8 mouse cellular contexts compared by ENCODE assay signal in genomic region chr1:92837931-92838833, GRCm38 (mm10). TPM values are rescaled to one million over a fixed set of nuclear protein-coding genes. Genes with fewer than 3 reads are reported as not detected.
A peak's percentile ranks its signal among the peaks of the same experiment; 100 is the strongest.
DNase-seq lines count a peak whose midpoint lies in the region; ATAC-seq and TF ChIP-seq lines count a peak whose summit lies in the region.
"Had no signal": no experiment of that assay in that cellular context is flagged by ENCODE, and none has a peak within 500 bp of the region (broad histone marks: within the 10 kb centered on the region; RNA-seq: fewer than 3 reads in every experiment).

No protein-coding gene starts in this region.

- H3K36me3 ChIP-seq in kidney, adult 2 months (ENCODE audit: control insufficient read depth, insufficient read depth, low read length), result no peaks in the 10 kb centered on the region
- no peaks in the 10 kb centered on the region for H3K36me3 ChIP-seq in kidney, embryonic 16.5 days (ENCODE audit: insufficient read depth, low read length)
- H3K36me3 ChIP-seq: G1E had no signal

- no peaks in the 10 kb centered on the region for H3K4me1 ChIP-seq in kidney, adult 2 months (ENCODE audit: control insufficient read depth, insufficient read depth, low read length)
- H3K4me1 ChIP-seq in kidney, embryonic 16.5 days (ENCODE audit: insufficient read depth, low read length), result peaks cover 13% of the 10 kb centered on the region

- no peaks in the 10 kb centered on the region for H3K27me3 ChIP-seq in kidney, adult 2 months (replicated peaks; ENCODE audit: control insufficient read depth, insufficient read depth, low read length)
- peaks cover 6% of the 10 kb centered on the region; the same call in 1 of the 2 replicates for H3K27me3 ChIP-seq in kidney, embryonic 16.5 days (ENCODE audit: insufficient read depth, low read length)

- TF ChIP-seq POLR2A in kidney, adult 2 months (IDR thresholded peaks at IDR 0.05; ENCODE audit: low read depth, low read length), result no peak

- H3K9me3 ChIP-seq in kidney, embryonic 16.5 days (ENCODE audit: low read length), result no peaks in the 10 kb centered on the region
- H3K9me3 ChIP-seq: G1E had no signal

- no peak overlapping the region for H3K4me3 ChIP-seq in kidney, adult 2 months (ENCODE audit: insufficient read depth, low read depth, low read length)
- H3K4me3 ChIP-seq in kidney, embryonic 16.5 days (ENCODE audit: low read length), result no peak overlapping the region

- no peak overlapping the region for H3K27ac ChIP-seq in kidney, adult 2 months (ENCODE audit: insufficient read depth, low read depth, low read length)
- H3K27ac ChIP-seq in kidney, embryonic 16.5 days (ENCODE audit: low read length), result no peak overlapping the region

- WGBS in kidney, adult 2 months, result 69% methylated on average over 14 of the region's 14 CpGs
- WGBS in kidney, embryonic 16.5 days, result 70% methylated on average over 14 of the region's 14 CpGs

- intact Hi-C loops in heart, postnatal 14 days (cut with DNase I), result no loop called here

- H3K9ac ChIP-seq in kidney, embryonic 16.5 days (replicated peaks; ENCODE audit: low read length), result no peak overlapping the region

- no peak overlapping the region for H3K4me2 ChIP-seq in kidney, embryonic 16.5 days (replicated peaks; ENCODE audit: low read depth, low read length)

- peak; percentile 7 for DNase-seq in kidney, adult 2 months
- DNase-seq in adrenal gland, postnatal 25 days, result peak; percentile 60
- peak; percentile 87 to 94 for DNase-seq in cerebellum, postnatal 10 days
- DNase-seq in heart, postnatal 14 days, result peak; percentile 31 to 47
- DNase-seq in thymus, postnatal 14 days, result no peak
- no peak for DNase-seq in embryo, embryonic 9.5 days (ENCODE audit: extremely low spot score)

- TF ChIP-seq CTCF in kidney, adult 2 months (conservative IDR thresholded peaks at IDR 0.05; ENCODE audit: insufficient read depth, insufficient read length, low read depth, low read length), result no peak

- no peak for ATAC-seq in kidney, embryonic 16.5 days (ENCODE audit: low FRiP score, low TSS enrichment)

RNA-seq across cellular contexts. Expression of gene Gpc1, which starts 6.7 kb away (rescaled TPM):
- polyA plus RNA-seq in kidney, adult 2 months (2012; rRNA removed), result 21.8 and 24.0 TPM in 2 replicates
- polyA plus RNA-seq in kidney, embryonic 16.5 days (2015; fragmentation: Nextera tagmentation; extraction: Ambion mirVana), result 58.1 and 61.5 TPM in 2 replicates
- total RNA-seq in adrenal gland, postnatal 25 days (2021), result 66.0 and 69.4 TPM in 2 replicates
- total RNA-seq in heart, postnatal 14 days (2021), result 100 to 1,000 TPM; 222 to 238 TPM
- polyA plus RNA-seq: G1E had no signal

Comparison
In these comparisons a context has a peak if more than half of its experiments do, and no peak if none do; other contexts are left out.
1. DNase-seq: peak in kidney, adult 2 months (single experiment), adrenal gland, postnatal 25 days (single experiment), cerebellum, postnatal 10 days (2 of 2) and heart, postnatal 14 days (2 of 2); none in thymus, postnatal 14 days (single experiment) and embryo, embryonic 9.5 days (single experiment).